16 mouse cellular contexts compared by ENCODE assay signal in the genomic region with DNA sequence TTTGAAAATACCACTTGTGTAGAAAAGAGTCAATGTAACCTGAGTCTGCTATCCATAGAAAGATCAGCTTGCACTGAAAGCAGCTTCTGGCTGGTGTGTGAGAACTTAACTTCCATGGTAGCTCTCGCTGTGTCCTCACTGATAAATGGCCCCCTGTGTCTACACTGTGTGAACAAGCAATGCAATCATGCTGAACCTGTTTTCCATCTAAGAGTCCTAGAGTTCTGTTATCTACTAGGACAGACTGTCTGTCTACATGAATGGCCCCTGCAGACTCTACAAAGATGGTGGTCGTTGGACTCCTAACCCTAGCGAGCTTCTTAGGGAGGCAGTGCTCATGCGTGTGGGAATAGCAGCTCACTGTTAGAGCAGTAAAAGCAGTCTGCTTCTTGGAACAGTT.
"Had no signal": no experiment of that assay in that cellular context is flagged by ENCODE, and none has a peak within 500 bp of the region (broad histone marks: within the 10 kb centered on the region; RNA-seq: fewer than 3 reads in every experiment).

No protein-coding gene starts in this region.

- DNase-seq: lung, adult 2 months; lung, postnatal 14 days; lung, postnatal 36 days; midbrain, embryonic 14.5 days; right cerebral cortex, postnatal 14 days; thymus, adult 2 months; thymus, postnatal 25 days; thymus, postnatal 4 days had no signal

- H3K27ac ChIP-seq: lung, embryonic 15.5 days; macrophage; midbrain, embryonic 12.5 days; neural tube, embryonic 12.5 days; stomach, embryonic 15.5 days; stomach, postnatal 0 days had no signal

- ATAC-seq: lung, postnatal 0 days had no signal

- H3K9me3 ChIP-seq: lung, embryonic 15.5 days; megakaryocyte, embryonic 14.5 days; midbrain, embryonic 12.5 days; neural tube, embryonic 12.5 days; stomach, embryonic 15.5 days had no signal

- H3K36me3 ChIP-seq: lung, embryonic 15.5 days; midbrain, embryonic 12.5 days; stomach, embryonic 15.5 days had no signal

- H3K4me1 ChIP-seq: lung, embryonic 15.5 days; midbrain, embryonic 12.5 days; neural tube, embryonic 12.5 days; stomach, embryonic 15.5 days had no signal

- H3K4me2 ChIP-seq: lung, embryonic 15.5 days; midbrain, embryonic 12.5 days; neural tube, embryonic 12.5 days; stomach, embryonic 15.5 days had no signal

- H3K4me3 ChIP-seq: lung, embryonic 15.5 days; megakaryocyte, embryonic 14.5 days; midbrain, embryonic 12.5 days; neural tube, embryonic 12.5 days; stomach, embryonic 15.5 days had no signal

- H3K9ac ChIP-seq: lung, embryonic 15.5 days; midbrain, embryonic 12.5 days; neural tube, embryonic 12.5 days; stomach, embryonic 15.5 days had no signal

- H3K27me3 ChIP-seq: lung, embryonic 15.5 days; megakaryocyte, embryonic 14.5 days; midbrain, embryonic 12.5 days; neural tube, embryonic 12.5 days; stomach, embryonic 15.5 days had no signal
